Mouse (Mus musculus) liver, adult 2 months (tissue): ENCODE measurements at regions not wholly inside any gene's neighbourhood (a gene's known extent, or its start where the extent isn't known, plus 50 kb on each side); places are given as distances from the start of the nearest gene placed in this dataset.

ENCODE experiments used
- CTCF ChIP-seq: fragments of 200-500 bp; IDR thresholded peaks from 2 replicates; pipeline ENCODE4 v1.5.1; 2011; ENCODE audit warnings: low read depth, low read length, control low read depth
- POLR2A ChIP-seq: fragments of 200-500 bp; IDR thresholded peaks from 2 replicates; pipeline ENCODE4 v1.6.1; 2011; ENCODE audit warnings: low read length, control low read depth; ENCODE audit not compliant: insufficient read depth; ENCODE audit errors: extremely low read depth

- TF ChIP-seq CTCF (no peak), POLR2A (no peak)
Observed at GRCm38 (mm10) chr9:62214546-62214945, 67.5 kb downstream of the Spesp1 start.
